Comparison of ENCODE assay signal across 8 mouse cellular contexts in the genomic region with DNA sequence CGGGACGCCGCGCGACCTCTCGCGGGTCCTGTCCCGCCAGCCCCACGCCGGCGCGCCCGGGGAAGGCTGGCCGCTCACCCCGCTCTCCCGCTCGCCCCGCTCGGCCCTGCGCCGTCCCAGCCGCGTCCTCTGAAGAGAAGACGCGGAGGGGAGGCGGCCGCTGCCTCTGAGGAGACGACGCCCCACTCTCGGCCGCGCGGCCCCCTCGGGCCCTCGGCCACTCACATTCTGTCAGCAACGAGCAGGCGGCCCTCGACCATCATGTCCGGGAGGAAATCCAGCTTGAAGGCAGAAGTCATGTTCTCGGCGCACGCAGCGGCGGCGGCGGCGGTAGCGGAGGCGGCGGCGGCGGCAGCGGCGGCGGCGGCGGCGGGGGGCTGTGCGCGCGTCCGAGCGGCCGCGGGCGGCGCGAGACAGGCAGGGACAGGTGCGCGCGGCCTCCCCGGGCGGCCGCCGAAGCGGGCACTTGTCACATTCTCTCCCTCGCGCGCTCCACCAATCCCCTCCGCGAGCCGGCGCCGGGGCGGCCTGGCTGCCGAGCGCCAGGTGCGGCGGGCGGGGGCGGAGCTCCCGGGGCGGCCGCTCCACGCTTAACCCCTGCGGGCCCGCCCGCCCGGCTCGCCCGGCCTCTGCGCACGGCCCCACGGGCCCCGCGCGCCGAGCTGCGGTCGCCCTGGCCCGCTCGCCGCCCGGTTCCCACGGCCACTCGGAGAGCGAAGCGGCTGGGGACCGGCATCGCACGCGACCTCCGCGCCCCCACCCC.
DNase-seq lines count a peak whose midpoint lies in the region; ATAC-seq and TF ChIP-seq lines count a peak whose summit lies in the region.

No protein-coding gene starts in this region.

- 1% methylated on average over 83 of the region's 124 CpGs for WGBS in embryonic facial prominence, embryonic 12.5 days
- under 1% methylated on average over 83 of the region's 124 CpGs for WGBS in heart, embryonic 14.5 days
- WGBS in kidney, postnatal 0 days, result under 1% methylated on average over 90 of the region's 124 CpGs
- 0% methylated on average over 64 of the region's 124 CpGs for WGBS in lung, embryonic 14.5 days

- H3K36me3 ChIP-seq in embryonic facial prominence, embryonic 12.5 days, result no peaks in the 10 kb centered on the region
- no peaks in the 10 kb centered on the region for H3K36me3 ChIP-seq in heart, embryonic 14.5 days (ENCODE audit: control insufficient read depth, insufficient read depth, low read length)
- no peaks in the 10 kb centered on the region for H3K36me3 ChIP-seq in kidney, postnatal 0 days (ENCODE audit: insufficient read depth, low read length)
- H3K36me3 ChIP-seq in lung, embryonic 14.5 days (ENCODE audit: insufficient read depth), result no peaks in the 10 kb centered on the region

- TF ChIP-seq CTCF in kidney, postnatal 0 days (IDR thresholded peaks at IDR 0.05; ENCODE audit: low read depth), result no peak
- no peak for TF ChIP-seq CTCF in lung, embryonic 14.5 days (IDR thresholded peaks at IDR 0.05; ENCODE audit: low read depth)

- H3K9me3 ChIP-seq in embryonic facial prominence, embryonic 12.5 days, result no peaks in the 10 kb centered on the region
- H3K9me3 ChIP-seq in heart, embryonic 14.5 days (ENCODE audit: control insufficient read depth, low read length), result no peaks in the 10 kb centered on the region
- no peaks in the 10 kb centered on the region for H3K9me3 ChIP-seq in kidney, postnatal 0 days (replicated peaks; ENCODE audit: low read length)
- no peaks in the 10 kb centered on the region for H3K9me3 ChIP-seq in lung, embryonic 14.5 days (ENCODE audit: low read depth, low read length)

- H3K27ac ChIP-seq in embryonic facial prominence, embryonic 12.5 days, result peak overlapping the region; percentile 77
- peak overlapping the region; percentile 89 to 91 for H3K27ac ChIP-seq in heart, embryonic 14.5 days (replicated peaks in 1 of 2; ENCODE audit: control insufficient read depth in 1 of 2, insufficient read depth in 1 of 2, low read depth in 2 of 2, low read length in 2 of 2)
- H3K27ac ChIP-seq in kidney, postnatal 0 days, result peak overlapping the region; percentile 60; the same call in 1 of the 2 replicates
- H3K27ac ChIP-seq in lung, embryonic 14.5 days (ENCODE audit: low read depth), result peak overlapping the region; percentile 81

- peak; percentile 19 for DNase-seq in 3T3-L1 (ENCODE audit: low read depth, low spot score)
- DNase-seq in adrenal gland, postnatal 14 days, result peak; percentile 79
- DNase-seq in kidney, postnatal 0 days (ENCODE audit: low spot score), result peak; percentile 64
- DNase-seq in lung, embryonic 14.5 days, result peak; percentile 82
- peak; percentile 55 for DNase-seq in ovary, adult 18-20 months (ENCODE audit: low spot score)
- peak; percentile 65 to 68 for DNase-seq in thymus, adult 18-20 months

- H3K27me3 ChIP-seq in embryonic facial prominence, embryonic 12.5 days, result peaks cover 13% of the 10 kb centered on the region
- no peaks in the 10 kb centered on the region for H3K27me3 ChIP-seq in heart, embryonic 14.5 days (ENCODE audit: control insufficient read depth, insufficient read depth, low read length)
- H3K27me3 ChIP-seq in kidney, postnatal 0 days (ENCODE audit: insufficient read depth, low read length), result no peaks in the 10 kb centered on the region
- H3K27me3 ChIP-seq in lung, embryonic 14.5 days (ENCODE audit: insufficient read depth, low read length), result no peaks in the 10 kb centered on the region; the same call in 1 of the 2 replicates

- peak overlapping the region; percentile 86 for H3K4me2 ChIP-seq in embryonic facial prominence, embryonic 12.5 days (replicated peaks)
- peak overlapping the region; percentile 87 for H3K4me2 ChIP-seq in heart, embryonic 14.5 days (ENCODE audit: low read length)
- H3K4me2 ChIP-seq in kidney, postnatal 0 days (ENCODE audit: low read length), result peak overlapping the region; percentile 95
- H3K4me2 ChIP-seq in lung, embryonic 14.5 days, result peak overlapping the region; percentile 89

- H3K4me1 ChIP-seq in embryonic facial prominence, embryonic 12.5 days, result peaks cover 3% of the 10 kb centered on the region; the same call in 1 of the 2 replicates
- peaks cover 0 to 19% of the 10 kb centered on the region in 2 experiments for H3K4me1 ChIP-seq in heart, embryonic 14.5 days (ENCODE audit: control insufficient read depth in 2 of 2, insufficient read depth in 2 of 2, low read length in 2 of 2)
- no peaks in the 10 kb centered on the region for H3K4me1 ChIP-seq in kidney, postnatal 0 days (replicated peaks; ENCODE audit: insufficient read depth, low read length)
- H3K4me1 ChIP-seq in lung, embryonic 14.5 days (ENCODE audit: insufficient read depth), result no peaks in the 10 kb centered on the region

- peak overlapping the region; percentile 74 for H3K4me3 ChIP-seq in embryonic facial prominence, embryonic 12.5 days
- H3K4me3 ChIP-seq in heart, embryonic 14.5 days (ENCODE audit: control insufficient read depth in 1 of 2, insufficient read depth in 1 of 2, low read depth in 1 of 2, low read length in 2 of 2), result peak overlapping the region; percentile 89 to 95
- peak overlapping the region; percentile 70 for H3K4me3 ChIP-seq in kidney, postnatal 0 days (replicated peaks; ENCODE audit: low read depth, low read length)
- peak overlapping the region; percentile 72 for H3K4me3 ChIP-seq in lung, embryonic 14.5 days (ENCODE audit: low read depth, low read length)

- peak overlapping the region; percentile 76 for H3K9ac ChIP-seq in embryonic facial prominence, embryonic 12.5 days
- peak overlapping the region; percentile 95 for H3K9ac ChIP-seq in heart, embryonic 14.5 days (ENCODE audit: low read length)
- peak overlapping the region; percentile 70 for H3K9ac ChIP-seq in kidney, postnatal 0 days (ENCODE audit: low read depth, low read length)
- H3K9ac ChIP-seq in lung, embryonic 14.5 days, result peak overlapping the region; percentile 75

- ATAC-seq in embryonic facial prominence, embryonic 12.5 days (ENCODE audit: insufficient number of reproducible peaks, insufficient read depth, low FRiP score, low TSS enrichment), result peak; percentile 84
- peak; percentile 88 for ATAC-seq in heart, embryonic 14.5 days (ENCODE audit: insufficient number of reproducible peaks, insufficient read depth, low FRiP score, low read depth)
- ATAC-seq in kidney, postnatal 0 days (replicated peaks; ENCODE audit: low FRiP score, low read depth), result peak; percentile 91
- ATAC-seq in lung, embryonic 14.5 days (ENCODE audit: insufficient read depth), result peak; percentile 92

Comparison
In these comparisons a context has a peak if more than half of its experiments do, and no peak if none do; other contexts are left out.
1. Peak in every context shown above with its lines: DNase-seq, ATAC-seq, H3K4me3 ChIP-seq and H3K27ac ChIP-seq.
2. DNase-seq: peak in every context shown above with its lines; median percentile 82 in lung, embryonic 14.5 days; 79 in adrenal gland, postnatal 14 days; 66 in thymus, adult 18-20 months; 64 in kidney, postnatal 0 days; 55 in ovary, adult 18-20 months; 19 in 3T3-L1.